24 mouse cellular contexts compared by ENCODE assay signal in the genomic region with DNA sequence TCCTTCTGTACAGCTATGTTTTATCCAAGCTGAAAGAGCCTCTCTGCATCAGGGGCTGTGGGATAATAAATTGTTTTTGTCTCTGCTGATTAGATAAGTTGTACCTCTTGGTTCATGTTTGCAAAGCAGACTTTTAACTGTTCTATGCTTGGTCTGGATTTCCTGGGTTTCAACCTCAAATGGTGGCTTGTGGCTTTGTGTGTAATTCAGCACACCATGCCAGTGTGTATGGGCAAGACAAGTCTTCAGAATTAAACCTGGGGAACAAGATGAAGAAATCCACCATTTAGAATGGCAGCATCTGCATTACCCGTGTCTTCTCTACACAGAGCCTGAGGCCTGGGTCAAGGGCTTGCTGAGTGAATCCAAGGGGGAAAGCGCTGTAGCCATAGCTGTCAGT.
DNase-seq lines count a peak whose midpoint lies in the region; ATAC-seq and TF ChIP-seq lines count a peak whose summit lies in the region.
"Had no signal": no experiment of that assay in that cellular context is flagged by ENCODE, and none has a peak within 500 bp of the region (broad histone marks: within the 10 kb centered on the region; RNA-seq: fewer than 3 reads in every experiment).

No protein-coding gene starts in this region.

- TF ChIP-seq POLR2A in spleen, adult 2 months (IDR thresholded peaks at IDR 0.05; ENCODE audit: low read depth, low read length), result no peak
- no peak for TF ChIP-seq POLR2A in MEL (IDR thresholded peaks at IDR 0.05; ENCODE audit: control insufficient read depth in 1 of 2, insufficient read depth in 1 of 2, low read depth in 1 of 2, low read length in 2 of 2, poor library complexity in 1 of 2)

- no peak overlapping the region for H3K4me2 ChIP-seq in kidney, embryonic 15.5 days
- H3K4me2 ChIP-seq: embryonic facial prominence, embryonic 15.5 days; hindbrain, embryonic 12.5 days; intestine, embryonic 15.5 days had no signal

- H3K9me3 ChIP-seq in MEL (replicated peaks; ENCODE audit: insufficient read depth, low read length), result no peaks in the 10 kb centered on the region
- H3K9me3 ChIP-seq in kidney, embryonic 15.5 days (replicated peaks), result no peaks in the 10 kb centered on the region
- H3K9me3 ChIP-seq: embryonic facial prominence, embryonic 15.5 days; forebrain, embryonic 10.5 days; heart, embryonic 10.5 days; hindbrain, embryonic 12.5 days; intestine, embryonic 15.5 days had no signal

- H3K4me3 ChIP-seq in spleen, adult 2 months (ENCODE audit: extremely low read depth, insufficient read depth, insufficient read length), result 0 out of 2 replicates have a peak overlapping the region, but pooled peaks have one; percentile 27
- no peak overlapping the region for H3K4me3 ChIP-seq in MEL (ENCODE audit: control insufficient read depth in 1 of 2, insufficient read depth in 1 of 2, low read depth in 2 of 2, low read length in 2 of 2)
- H3K4me3 ChIP-seq in kidney, embryonic 15.5 days (replicated peaks), result no peak overlapping the region
- H3K4me3 ChIP-seq: embryonic facial prominence, embryonic 15.5 days; erythroblast, embryonic 14.5 days; forebrain, embryonic 10.5 days; gastrocnemius, adult 2 months; heart, embryonic 10.5 days; hindbrain, embryonic 12.5 days; intestine, embryonic 15.5 days had no signal

- H3K79me2 ChIP-seq in MEL (ENCODE audit: control insufficient read depth, insufficient read depth, low read length, poor library complexity), result no peaks in the 10 kb centered on the region

- H3K36me3 ChIP-seq in spleen, adult 2 months (ENCODE audit: control insufficient read depth, insufficient read depth, low read length), result no peaks in the 10 kb centered on the region
- peaks cover 0 to 17% of the 10 kb centered on the region in 2 experiments; a peak in 2 of 4 replicates for H3K36me3 ChIP-seq in MEL (ENCODE audit: control insufficient read depth in 1 of 2, insufficient read depth in 2 of 2, low read length in 2 of 2)
- H3K36me3 ChIP-seq in kidney, embryonic 15.5 days, result no peaks in the 10 kb centered on the region
- H3K36me3 ChIP-seq: embryonic facial prominence, embryonic 15.5 days; forebrain, embryonic 10.5 days; heart, embryonic 10.5 days; hindbrain, embryonic 12.5 days; intestine, embryonic 15.5 days had no signal

- no peaks in the 10 kb centered on the region for H3K27me3 ChIP-seq in spleen, adult 2 months (ENCODE audit: control insufficient read depth, insufficient read depth, low read length)
- no peaks in the 10 kb centered on the region for H3K27me3 ChIP-seq in MEL (ENCODE audit: control insufficient read depth in 1 of 2, insufficient read depth in 2 of 2, low read length in 2 of 2)
- H3K27me3 ChIP-seq in kidney, embryonic 15.5 days, result peaks cover 24% of the 10 kb centered on the region
- H3K27me3 ChIP-seq: intestine, embryonic 15.5 days had no signal

- TF ChIP-seq EP300 in MEL (IDR thresholded peaks at IDR 0.05; ENCODE audit: low read depth in 1 of 2, low read length in 2 of 2), result 0 out of 4 replicates have a peak, but pooled peaks of 1 of the 2 experiments have one; percentile 21

- no peak for ATAC-seq in kidney, embryonic 15.5 days (replicated peaks; ENCODE audit: low FRiP score)
- ATAC-seq: forebrain, embryonic 14.5 days; hindbrain, embryonic 16.5 days; intestine, embryonic 15.5 days had no signal

- DNase-seq in spleen, adult 2 months (ENCODE audit: low read depth in 1 of 2, low spot score in 2 of 2), result no peak
- no peak for DNase-seq in spleen, postnatal 36 days (ENCODE audit: low spot score in 2 of 2)
- DNase-seq in MEL (ENCODE audit: low read depth, low spot score), result no peak
- peak; percentile 59 for DNase-seq in induced T-regulatory cell, adult 2 months (ENCODE audit: low read depth)
- no peak for DNase-seq in B cell, adult 2 months
- DNase-seq in cerebellum, postnatal 25 days, result no peak
- DNase-seq: adrenal gland, postnatal 14 days; cerebellum, adult 18-20 months; cerebellum, adult 9-11 months; embryo, embryonic 11 days; gastrocnemius, adult 2 months; gastrocnemius, postnatal 36 days; heart, adult 18-20 months; heart, postnatal 10 days; heart, postnatal 4 days had no signal

- no peak for TF ChIP-seq RAD21 in MEL (IDR thresholded peaks at IDR 0.05; ENCODE audit: low read depth, low read length)

- H3K9ac ChIP-seq in MEL (ENCODE audit: control insufficient read depth, low read depth, low read length, poor library complexity, severe bottlenecking), result no peak overlapping the region
- H3K9ac ChIP-seq in kidney, embryonic 15.5 days, result no peak overlapping the region
- H3K9ac ChIP-seq: embryonic facial prominence, embryonic 15.5 days; hindbrain, embryonic 12.5 days; intestine, embryonic 15.5 days had no signal

- no peak for TF ChIP-seq CTCF in spleen, adult 2 months (IDR thresholded peaks at IDR 0.05; ENCODE audit: extremely low read depth, insufficient read depth, insufficient read length, insufficient replicate concordance)
- TF ChIP-seq CTCF in MEL (IDR thresholded peaks at IDR 0.05 in 2 of 3, conservative IDR thresholded peaks at IDR 0.05 in 1 of 3; ENCODE audit: control insufficient read depth in 1 of 3, insufficient read depth in 1 of 3, low read depth in 2 of 3, low read length in 3 of 3, poor library complexity in 1 of 3, severe bottlenecking in 1 of 3), result no peak

- H3K27ac ChIP-seq in spleen, adult 2 months (ENCODE audit: insufficient read depth, low read length), result peak overlapping the region; percentile 57
- H3K27ac ChIP-seq in MEL (ENCODE audit: control insufficient read depth, low read depth, low read length), result no peak overlapping the region
- no peak overlapping the region for H3K27ac ChIP-seq in kidney, embryonic 15.5 days
- H3K27ac ChIP-seq: embryonic facial prominence, embryonic 15.5 days; forebrain, embryonic 10.5 days; gastrocnemius, adult 2 months; heart, embryonic 10.5 days; hindbrain, embryonic 12.5 days; intestine, embryonic 15.5 days had no signal

- peaks cover 6% of the 10 kb centered on the region; the same call in 1 of the 2 replicates for H3K4me1 ChIP-seq in spleen, adult 2 months (ENCODE audit: control insufficient read depth, insufficient read depth, insufficient read length)
- H3K4me1 ChIP-seq in MEL (ENCODE audit: control insufficient read depth in 1 of 2, insufficient read depth in 2 of 2, low read length in 2 of 2), result peaks cover 15 to 16% of the 10 kb centered on the region in 2 experiments
- H3K4me1 ChIP-seq in kidney, embryonic 15.5 days, result 0 out of 2 replicates have a peak, but pooled peaks cover 4% of the 10 kb centered on the region
- H3K4me1 ChIP-seq: embryonic facial prominence, embryonic 15.5 days; heart, embryonic 10.5 days; intestine, embryonic 15.5 days had no signal

- 61% methylated on average over 2 of the region's 2 CpGs for WGBS in spleen, adult 2 months
- 89% methylated on average over 2 of the region's 2 CpGs for WGBS in kidney, embryonic 15.5 days

TF ChIP-seq in MEL, 35 proteins besides CTCF, POLR2A, EP300 and RAD21:
- TF ChIP-seq MAFK (IDR thresholded peaks at IDR 0.05; ENCODE audit: borderline replicate concordance, low read depth, low read length), result no peak
- TF ChIP-seq ETS1 (IDR thresholded peaks at IDR 0.05; ENCODE audit: low read depth, low read length), result no peak
- no peak for TF ChIP-seq ZKSCAN1 (IDR thresholded peaks at IDR 0.05; ENCODE audit: low read depth, low read length)
- no peak for TF ChIP-seq KAT2A (conservative IDR thresholded peaks at IDR 0.05; ENCODE audit: low read depth, low read length)
- peak; percentile 46; the same call in 1 of the 2 replicates for TF ChIP-seq GATA1 (IDR thresholded peaks at IDR 0.05; ENCODE audit: low read depth, low read length)
- 0 out of 2 replicates have a peak, but pooled peaks have one; percentile 30 for TF ChIP-seq TCF12 (IDR thresholded peaks at IDR 0.05; ENCODE audit: low read depth, low read length)
- TF ChIP-seq NELFE (IDR thresholded peaks at IDR 0.05; ENCODE audit: low read depth, low read length), result no peak
- TF ChIP-seq SMC3 (IDR thresholded peaks at IDR 0.05; ENCODE audit: low read depth, low read length), result no peak
- no peak for TF ChIP-seq TAL1 (IDR thresholded peaks at IDR 0.05; ENCODE audit: low read length)
- no peak for TF ChIP-seq USF2 (IDR thresholded peaks at IDR 0.05; ENCODE audit: borderline replicate concordance in 1 of 2, insufficient read depth in 1 of 2, low read depth in 1 of 2, low read length in 2 of 2)
